Mouse (Mus musculus) liver, adult 2 months (tissue): ENCODE measurements around the gene Ikbip. TPM values are rescaled to one million over a fixed set of nuclear protein-coding genes. Genes with fewer than 3 reads are reported as not detected.
A peak's percentile ranks its signal among the peaks of the same experiment; 100 is the strongest.

Source experiments
- DNase-seq: peaks from one replicate; pipeline ENCODE4 v3.0.0-alpha.2; 2011; ENCODE audit warnings: low read depth, low spot score; ENCODE audit errors: extremely low read depth
- H3K27ac ChIP-seq: fragments of 200-500 bp; replicated peaks from 2 replicates; pipeline ENCODE4 v1.5.1; 2012; ENCODE audit warnings: low read depth, mild to moderate bottlenecking, control low read depth, inconsistent platforms, low read length; ENCODE audit not compliant: insufficient read depth
- H3K27me3 ChIP-seq: fragments of 200-500 bp; 2 replicates; pipeline ENCODE4 v1.6.1; 2012; ENCODE audit warnings: mild to moderate bottlenecking, moderate library complexity, low read length, inconsistent platforms; ENCODE audit not compliant: control insufficient read depth, insufficient read depth
- H3K36me3 ChIP-seq: fragments of 200-500 bp; 2 replicates; pipeline ENCODE4 v1.6.1; 2012; ENCODE audit warnings: low read length, inconsistent platforms; ENCODE audit not compliant: control insufficient read depth, insufficient read depth
- H3K4me1 ChIP-seq: fragments of 200-500 bp; 2 replicates; pipeline ENCODE4 v1.6.1; 2011; ENCODE audit warnings: low read length; ENCODE audit not compliant: control insufficient read depth, insufficient read depth
- H3K4me3 ChIP-seq: fragments of 200-500 bp; 2 replicates; pipeline ENCODE4 v1.5.1; 2011; ENCODE audit warnings: low read depth, mild to moderate bottlenecking, control low read depth, low read length, moderate library complexity; ENCODE audit not compliant: insufficient read depth
- H3K79me2 ChIP-seq: fragments of 200-500 bp; 2 replicates; pipeline ENCODE4 v1.6.1; 2012; ENCODE audit warnings: inconsistent platforms, mild to moderate bottlenecking, low read length, moderate library complexity; ENCODE audit not compliant: control insufficient read depth, insufficient read depth
- H3K9ac ChIP-seq: fragments of 200-500 bp; 2 replicates; pipeline ENCODE4 v1.6.1; 2012; ENCODE audit warnings: low read depth, mild to moderate bottlenecking, control low read depth, inconsistent platforms, low read length
- CTCF ChIP-seq: fragments of 200-500 bp; IDR thresholded peaks from 2 replicates; pipeline ENCODE4 v1.5.1; 2011; ENCODE audit warnings: low read depth, low read length, control low read depth
- POLR2A ChIP-seq: fragments of 200-500 bp; IDR thresholded peaks from 2 replicates; pipeline ENCODE4 v1.6.1; 2011; ENCODE audit warnings: low read length, control low read depth; ENCODE audit not compliant: insufficient read depth; ENCODE audit errors: extremely low read depth
- WGBS: fragments of 180-500 bp; shearing (Covaris S2); methylation state at CpG from one replicate; pipeline ENCODE4 v1.1.7; 2018; 5-methylcytosine and 5-hydroxymethylcytosine counted together
- polyA plus RNA-seq: library from polyadenylated mRNA; depleted of rRNA; stranded (reverse); fragments of >200 nt; gene quantifications from 2 replicates; pipeline ENCODE4 v1.2.3, GENCODE M21; 2012; rRNA removed
- total RNA-seq: library from RNA; depleted of rRNA; stranded (reverse); fragments of >200 nt; gene quantifications from 2 replicates; pipeline ENCODE4 v1.2.3, GENCODE M21; 2014; rRNA removed

The Ikbip gene
- 6.9 TPM in 2 replicates for total RNA-seq
- 0.38 and 0.77 TPM in 2 replicates for polyA plus RNA-seq

DNA sequence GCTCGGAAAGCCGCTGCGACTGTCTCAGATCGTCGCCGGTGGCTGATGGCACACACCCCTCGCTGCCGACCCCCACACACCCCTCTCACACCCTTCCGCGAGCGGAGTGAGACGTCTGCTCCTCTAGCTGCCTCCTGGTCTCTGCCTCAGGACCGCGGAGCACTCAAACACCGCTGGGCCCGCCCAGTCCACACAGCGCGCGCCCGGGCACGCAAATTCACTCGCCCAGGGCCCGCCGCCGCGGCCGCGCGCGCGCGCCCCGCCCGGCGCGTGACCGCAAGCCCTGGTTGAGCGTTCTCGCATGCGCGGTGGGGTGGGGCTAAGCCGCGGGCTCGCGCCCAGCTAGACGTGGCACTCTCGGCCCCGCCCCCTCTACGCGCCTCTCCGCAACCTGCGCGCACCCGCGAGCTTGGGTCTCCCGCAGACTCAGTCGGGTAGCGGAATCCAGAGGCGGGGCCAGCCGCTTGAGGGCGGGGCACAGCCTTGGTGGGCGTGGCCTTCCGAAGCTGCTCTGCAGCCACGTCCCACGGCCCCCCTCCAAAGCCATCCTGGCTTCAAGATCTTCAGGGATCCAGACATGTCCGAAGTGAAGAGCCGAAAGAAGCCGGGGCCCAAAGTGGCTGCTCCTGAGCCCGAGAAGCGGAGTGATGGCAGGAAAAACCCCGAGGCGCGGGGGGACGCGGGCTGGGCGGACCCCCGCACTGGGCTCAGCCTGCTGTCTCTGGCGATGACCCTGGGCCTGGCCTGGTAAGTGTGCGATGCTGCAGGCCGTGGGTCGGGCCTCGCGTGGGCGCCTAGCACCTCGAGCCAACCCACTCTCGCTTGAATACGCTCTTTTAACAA, at the start of gene Ikbip, which contains the start of gene Apaf1:
Ikbip (plus strand) TSS at position 391 of the 843 bp plus-strand sequence.
Apaf1 (minus strand) TSS at position 221 of the 843 bp plus-strand sequence.
- Histone ChIP-seq H3K27ac (peak within 1 kb of the TSS; percentile 57), H3K36me3 (no peaks in the 10 kb centered on the region), H3K4me1 (no peaks in the 10 kb centered on the region), H3K9ac (peak within 1 kb of the TSS; percentile 79), H3K79me2 (no peaks in the 10 kb centered on the region), H3K27me3 (no peaks in the 10 kb centered on the region), H3K4me3 (peak within 1 kb of the TSS; percentile 91)
- peak; percentile 84 for DNase-seq
- WGBS = 1% methylated on average over 87 of the region's 87 CpGs
- no peak for TF ChIP-seq CTCF
- peak; percentile 52 for TF ChIP-seq POLR2A

DNA sequence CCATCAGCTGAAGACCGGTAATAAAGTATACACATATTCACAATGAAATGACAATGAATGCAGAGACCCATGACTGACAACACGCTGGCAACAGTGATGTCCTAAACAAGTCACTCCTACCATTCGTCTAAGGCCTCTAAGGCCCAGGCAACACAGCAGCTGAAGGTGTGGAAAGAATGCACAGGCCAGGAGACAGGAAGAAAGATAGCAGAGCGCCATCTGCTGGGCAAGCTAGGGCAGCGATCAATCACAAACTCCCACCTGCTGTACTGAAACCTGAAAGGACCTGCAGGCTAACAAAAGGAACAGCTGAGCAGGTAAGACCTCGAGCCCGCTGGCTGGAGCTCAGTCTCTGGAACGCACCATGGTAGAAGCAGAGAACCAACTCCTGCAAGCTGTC, 48.8 kb upstream of the Ikbip start:
- DNase-seq = peak; percentile 37
- peaks cover 3% of the 10 kb centered on the region; the same call in 1 of the 2 replicates for H3K36me3 ChIP-seq
- 32% methylated on average over 8 of the region's 8 CpGs for WGBS

DNA sequence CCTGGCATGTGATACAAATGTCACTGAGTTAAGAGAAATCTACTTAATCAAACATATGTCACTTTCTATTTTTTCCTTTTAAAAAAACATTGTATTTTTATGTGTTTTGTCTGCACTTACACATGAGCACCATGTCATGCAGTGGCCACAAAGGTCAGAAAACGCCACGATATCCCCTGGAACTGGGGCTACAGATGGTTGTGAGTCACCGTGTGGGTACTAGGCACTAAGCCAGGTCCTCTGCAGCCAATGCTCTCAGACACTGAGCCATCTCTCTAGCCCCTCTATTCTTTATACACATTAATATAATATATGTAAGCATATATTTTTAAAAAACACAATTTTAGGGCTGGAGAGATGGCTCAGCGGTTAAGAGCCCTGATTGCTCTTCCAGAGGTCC, 33.0 kb upstream of the Ikbip start:
- no peaks in the 10 kb centered on the region for H3K4me1 ChIP-seq
- no peak for TF ChIP-seq POLR2A
- TF ChIP-seq CTCF = no peak
- WGBS = 83% methylated on average over 4 of the region's 4 CpGs
- H3K79me2 ChIP-seq = no peaks in the 10 kb centered on the region
- no peak overlapping the region for H3K27ac ChIP-seq
- H3K27me3 ChIP-seq = no peaks in the 10 kb centered on the region
- no peak for DNase-seq
- H3K36me3 ChIP-seq = peaks cover 6% of the 10 kb centered on the region; the same call in 1 of the 2 replicates
- no peak overlapping the region for H3K9ac ChIP-seq
- H3K4me3 ChIP-seq = no peak overlapping the region

More for the DNA sequence above, 48.8 kb upstream of the Ikbip start:
- Histone ChIP-seq H3K79me2 (no peaks in the 10 kb centered on the region), H3K27ac (no peak overlapping the region), H3K4me3 (no peak overlapping the region), H3K9ac (no peak overlapping the region), H3K4me1 (no peaks in the 10 kb centered on the region), H3K27me3 (no peaks in the 10 kb centered on the region)
- TF ChIP-seq POLR2A (no peak), CTCF (peak; percentile 92)

DNA sequence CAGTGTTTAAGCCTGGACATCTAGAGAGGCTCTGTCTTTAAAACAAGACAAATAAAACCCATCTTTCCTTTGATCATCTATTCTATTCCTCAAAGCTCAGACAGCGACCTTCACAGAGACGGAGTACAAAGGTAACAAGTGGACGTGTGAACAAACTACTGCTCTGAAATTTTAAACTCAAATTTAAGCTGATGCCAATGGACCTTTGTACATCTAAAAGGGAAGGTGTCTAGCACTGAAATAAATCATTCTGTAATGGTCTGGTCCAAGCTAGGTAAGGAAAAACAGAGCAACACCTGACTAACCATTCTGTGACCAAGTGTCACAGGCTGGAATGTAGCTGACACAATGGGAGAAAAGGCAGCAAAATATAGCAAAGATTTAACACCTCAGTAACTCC, 31.6 kb upstream of the Ikbip start:
- Histone ChIP-seq H3K79me2 (no peaks in the 10 kb centered on the region), H3K9ac (no peak overlapping the region), H3K27ac (no peak overlapping the region), H3K4me3 (no peak overlapping the region), H3K27me3 (no peaks in the 10 kb centered on the region), H3K36me3 (peaks cover 7% of the 10 kb centered on the region), H3K4me1 (no peaks in the 10 kb centered on the region; the same call in 1 of the 2 replicates)
- no peak for TF ChIP-seq POLR2A
- TF ChIP-seq CTCF = no peak
- 77% methylated on average over 3 of the region's 3 CpGs for WGBS
- no peak for DNase-seq

DNA sequence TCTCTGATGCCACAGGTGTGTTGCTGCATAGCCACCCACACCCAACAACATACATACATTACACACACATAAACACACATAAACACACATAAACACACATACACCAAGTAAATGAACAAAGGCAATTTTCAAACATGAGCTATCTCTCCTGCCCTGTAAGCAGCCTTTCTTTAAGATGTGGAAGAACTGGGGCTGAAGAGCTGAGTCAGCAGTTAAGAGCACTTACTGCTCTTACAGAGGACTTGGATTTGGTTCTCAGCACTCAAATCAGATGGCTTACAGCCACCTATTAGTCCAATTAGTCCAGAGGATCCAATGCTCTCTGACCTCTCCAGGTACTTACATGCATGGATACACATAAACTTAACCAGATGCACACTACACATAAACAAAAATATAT, 30.0 kb upstream of the Ikbip start:
- Histone ChIP-seq H3K4me1 (no peaks in the 10 kb centered on the region; the same call in 1 of the 2 replicates), H3K79me2 (no peaks in the 10 kb centered on the region), H3K36me3 (peaks cover 7% of the 10 kb centered on the region), H3K27me3 (no peaks in the 10 kb centered on the region), H3K27ac (no peak overlapping the region), H3K4me3 (no peak overlapping the region), H3K9ac (no peak overlapping the region)
- TF ChIP-seq CTCF = no peak
- TF ChIP-seq POLR2A = no peak
- no peak for DNase-seq

DNA sequence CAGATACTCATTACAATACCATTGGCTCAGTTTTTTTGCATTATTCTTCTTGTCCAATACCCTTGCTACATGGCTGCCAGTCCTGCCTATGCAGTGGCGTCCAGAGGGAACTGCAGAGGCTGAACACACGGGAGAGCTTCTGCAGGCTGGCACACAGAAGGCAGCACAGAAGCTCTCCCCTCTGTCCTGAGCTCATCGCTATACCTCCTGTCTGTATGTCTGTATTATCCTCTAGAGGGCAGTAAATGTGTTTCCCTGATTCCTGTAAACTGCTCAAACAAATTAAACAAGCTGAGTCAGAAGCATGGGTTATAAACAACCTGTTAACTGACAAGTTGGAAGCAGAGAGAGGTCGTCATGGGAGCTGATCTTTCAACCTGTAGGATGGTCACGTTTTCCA, 22.0 kb upstream of the Ikbip start:
- TF ChIP-seq POLR2A = no peak
- TF ChIP-seq CTCF = peak; percentile 24; the same call in 1 of the 2 replicates
- peaks cover 2% of the 10 kb centered on the region; the same call in 1 of the 2 replicates for H3K4me1 ChIP-seq
- no peaks in the 10 kb centered on the region for H3K27me3 ChIP-seq
- H3K79me2 ChIP-seq = no peaks in the 10 kb centered on the region
- peaks cover under 1% of the 10 kb centered on the region for H3K36me3 ChIP-seq
- no peak overlapping the region for H3K4me3 ChIP-seq
- no peak overlapping the region for H3K9ac ChIP-seq
- WGBS = 37% methylated on average over 5 of the region's 5 CpGs
- no peak overlapping the region for H3K27ac ChIP-seq
- peak; percentile 51 for DNase-seq
